Mouse (Mus musculus): ENCODE measurements around the gene Cuedc2. TPM values are rescaled to one million over a fixed set of nuclear protein-coding genes. Genes with fewer than 3 reads are reported as not detected.

The Cuedc2 gene
- total and polyA plus RNA-seq, 3 experiments = 251 to 302 (median 297) TPM

DNA sequence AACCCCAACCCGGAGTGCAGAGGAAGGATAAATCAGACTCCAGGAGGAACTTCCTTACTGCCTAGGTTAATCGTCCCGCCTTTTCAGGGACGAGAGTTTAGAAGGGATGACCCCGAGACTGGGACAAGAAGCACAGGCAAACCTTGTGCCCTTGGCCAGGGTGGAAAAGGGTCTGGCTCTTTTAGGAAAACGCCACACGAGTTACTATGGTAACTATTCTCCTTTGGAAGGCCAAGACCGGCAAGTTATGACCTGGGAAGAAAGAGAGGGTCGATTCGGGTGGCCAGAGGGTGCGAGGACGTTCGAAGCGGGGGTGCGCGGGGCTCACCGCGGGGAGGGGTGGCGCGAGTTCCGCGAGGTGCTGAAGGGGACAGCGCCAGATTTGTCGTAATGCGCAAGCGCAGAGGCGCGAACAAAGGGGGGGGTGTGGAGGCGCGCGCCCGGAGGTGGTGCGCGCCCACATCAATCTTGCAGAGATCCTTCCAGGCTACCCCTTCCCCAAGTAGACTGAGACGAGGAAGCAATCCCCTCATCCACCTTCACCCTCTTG, 11.7 kb downstream of the Cuedc2 start, which contains the start of gene Psd:
Gene Psd (minus strand): TSS at position 401 of the 550 bp plus-strand sequence.
- Histone ChIP-seq H3K4me1 (ENCODE audit: control insufficient read depth in 1 of 2, insufficient read depth in 2 of 2, low read length in 2 of 2) (peaks cover 0 to 18% of the 10 kb centered on the region in 2 experiments; a peak in 2 of 4 replicates), H3K27me3 (ENCODE audit: control insufficient read depth in 1 of 2, insufficient read depth in 2 of 2, low read length in 2 of 2) (no peaks in the 10 kb centered on the region), H3K4me3 (ENCODE audit: control insufficient read depth in 1 of 2, insufficient read depth in 1 of 2, low read depth in 2 of 2, low read length in 2 of 2) (peak within 1 kb of the TSS; percentile 78 to 85), H3K9ac (ENCODE audit: control insufficient read depth, low read depth, low read length, poor library complexity, severe bottlenecking) (peak within 1 kb of the TSS; percentile 75), H3K79me2 (ENCODE audit: control insufficient read depth, insufficient read depth, low read length, poor library complexity) (peaks cover 2% of the 10 kb centered on the region; the same call in 1 of the 2 replicates), H3K27ac (ENCODE audit: control insufficient read depth, low read depth, low read length) (peak within 1 kb of the TSS; percentile 85), H3K36me3 (ENCODE audit: control insufficient read depth in 1 of 2, insufficient read depth in 2 of 2, low read length in 2 of 2) (peaks cover 0 to 7% of the 10 kb centered on the region in 2 experiments; a peak in 2 of 4 replicates), H3K9me3 (replicated peaks; ENCODE audit: insufficient read depth, low read length) (no peaks in the 10 kb centered on the region)
- no peak for TF ChIP-seq MAX (IDR thresholded peaks at IDR 0.05; ENCODE audit: low read length)
- TF ChIP-seq MXI1 (IDR thresholded peaks at IDR 0.05; ENCODE audit: low read depth, low read length) = peak; percentile 68; the same call in 1 of the 2 replicates
- TF ChIP-seq SIN3A (IDR thresholded peaks at IDR 0.05; ENCODE audit: low read length) = peak; percentile 80
- TF ChIP-seq TBP (IDR thresholded peaks at IDR 0.05; ENCODE audit: low read depth, low read length) = no peak
- TF ChIP-seq JUND (IDR thresholded peaks at IDR 0.05; ENCODE audit: low read depth, low read length) = no peak
- TF ChIP-seq NRF1 (IDR thresholded peaks at IDR 0.05; ENCODE audit: insufficient read depth, low read depth, low read length, poor library complexity, severe bottlenecking) = peak; percentile 85
- no peak for TF ChIP-seq USF2 (IDR thresholded peaks at IDR 0.05; ENCODE audit: borderline replicate concordance in 1 of 2, insufficient read depth in 1 of 2, low read depth in 1 of 2, low read length in 2 of 2)
- no peak for TF ChIP-seq ZNF384 (IDR thresholded peaks at IDR 0.05; ENCODE audit: low read depth, low read length)
- TF ChIP-seq NELFE (IDR thresholded peaks at IDR 0.05; ENCODE audit: low read depth, low read length) = no peak
- no peak for TF ChIP-seq ZC3H11A (IDR thresholded peaks at IDR 0.05; ENCODE audit: low read depth, low read length)
- no peak for TF ChIP-seq MEF2A (IDR thresholded peaks at IDR 0.05; ENCODE audit: extremely low read depth, insufficient replicate concordance, low read depth, low read length, poor library complexity, severe bottlenecking)
- TF ChIP-seq TAL1 (IDR thresholded peaks at IDR 0.05; ENCODE audit: low read length) = no peak
- TF ChIP-seq GABPA (IDR thresholded peaks at IDR 0.05; ENCODE audit: low read depth, low read length) = no peak
- no peak for TF ChIP-seq CHD1 (IDR thresholded peaks at IDR 0.05; ENCODE audit: low read depth, low read length)
- TF ChIP-seq BHLHE40 (IDR thresholded peaks at IDR 0.05; ENCODE audit: borderline replicate concordance, low read depth, low read length) = no peak
- TF ChIP-seq MAZ (IDR thresholded peaks at IDR 0.05; ENCODE audit: low read depth, low read length) = peak; percentile 58; the same call in 1 of the 2 replicates
- no peak for TF ChIP-seq ETS1 (IDR thresholded peaks at IDR 0.05; ENCODE audit: low read depth, low read length)
- no peak for TF ChIP-seq GATA1 (IDR thresholded peaks at IDR 0.05; ENCODE audit: low read depth, low read length)
- no peak for TF ChIP-seq USF1 (IDR thresholded peaks at IDR 0.05; ENCODE audit: low read depth, low read length)
- no peak for TF ChIP-seq HCFC1 (IDR thresholded peaks at IDR 0.05; ENCODE audit: low read depth, low read length)
- no peak for TF ChIP-seq KAT2A (conservative IDR thresholded peaks at IDR 0.05; ENCODE audit: low read depth, low read length)
- TF ChIP-seq MYB (IDR thresholded peaks at IDR 0.05; ENCODE audit: low read depth, low read length) = no peak
- TF ChIP-seq RCOR1 (IDR thresholded peaks at IDR 0.05; ENCODE audit: low read depth, low read length) = no peak
- TF ChIP-seq ELF1 (IDR thresholded peaks at IDR 0.05; ENCODE audit: low read depth, low read length) = no peak
- peak; percentile 82 for DNase-seq (ENCODE audit: low read depth, low spot score)

Data from MEL (cell line).